Mouse (Mus musculus): ENCODE measurements at regions not wholly inside any gene's neighbourhood (a gene's known extent, or its start where the extent isn't known, plus 50 kb on each side); places are given as distances from the start of the nearest gene placed in this dataset.
A peak's percentile ranks its signal among the peaks of the same experiment; 100 is the strongest.
"Not testable (repeated sequence)": the region's sequence is repeated elsewhere in the genome, so short reads cannot be mapped to it uniquely, and the experiment has no call there.

GRCm38 (mm10) chr14:76964046-76964445 is 72.5 kb upstream of the Ccdc122 start:
- no peak for DNase-seq (ENCODE audit: low read depth, low spot score)
- no peaks in the 10 kb centered on the region for H3K27me3 ChIP-seq (ENCODE audit: control insufficient read depth, insufficient read depth, low read length, poor library complexity, severe bottlenecking)
- no peaks in the 10 kb centered on the region for H3K36me3 ChIP-seq (ENCODE audit: control insufficient read depth, insufficient read depth, low read length, poor library complexity, severe bottlenecking)

- Histone ChIP-seq H3K27me3 (ENCODE audit: control insufficient read depth, insufficient read depth, low read length, poor library complexity, severe bottlenecking) (no peaks in the 10 kb centered on the region), H3K36me3 (ENCODE audit: control insufficient read depth, insufficient read depth, low read length, poor library complexity, severe bottlenecking) (no peaks in the 10 kb centered on the region)
- no peak for DNase-seq (ENCODE audit: low read depth, low spot score)
Observed at GRCm38 (mm10) chr14:76958875-76959274, 77.7 kb upstream of the Ccdc122 start.

- no peaks in the 10 kb centered on the region for H3K27me3 ChIP-seq (ENCODE audit: control insufficient read depth, insufficient read depth, low read length, poor library complexity, severe bottlenecking)
- no peak for DNase-seq (ENCODE audit: low read depth, low spot score)
- H3K36me3 ChIP-seq (ENCODE audit: control insufficient read depth, insufficient read depth, low read length, poor library complexity, severe bottlenecking) = no peaks in the 10 kb centered on the region
Observed at GRCm38 (mm10) chr14:76957136-76957535, 79.4 kb upstream of the Ccdc122 start.

- no peaks in the 10 kb centered on the region for H3K36me3 ChIP-seq (ENCODE audit: control insufficient read depth, insufficient read depth, low read length, poor library complexity, severe bottlenecking)
- no peak for DNase-seq (ENCODE audit: low read depth, low spot score)
- no peaks in the 10 kb centered on the region for H3K27me3 ChIP-seq (ENCODE audit: control insufficient read depth, insufficient read depth, low read length, poor library complexity, severe bottlenecking)
Observed at GRCm38 (mm10) chr14:76953171-76953570, 83.4 kb upstream of the Ccdc122 start.

- Histone ChIP-seq H3K36me3 (ENCODE audit: control insufficient read depth, insufficient read depth, low read length, poor library complexity, severe bottlenecking) (no peaks in the 10 kb centered on the region), H3K27me3 (ENCODE audit: control insufficient read depth, insufficient read depth, low read length, poor library complexity, severe bottlenecking) (no peaks in the 10 kb centered on the region)
- no peak for DNase-seq (ENCODE audit: low read depth, low spot score)
Observed at GRCm38 (mm10) chr14:76951450-76951849, 85.1 kb upstream of the Ccdc122 start.

- no peak for DNase-seq (ENCODE audit: low read depth, low spot score)
Observed at GRCm38 (mm10) chr14:76949388-76949787, 87.2 kb upstream of the Ccdc122 start.

GRCm38 (mm10) chr14:76948948-76949347 is 87.6 kb upstream of the Ccdc122 start:
- Histone ChIP-seq H3K36me3 (ENCODE audit: control insufficient read depth, insufficient read depth, low read length, poor library complexity, severe bottlenecking) (no peaks in the 10 kb centered on the region), H3K27me3 (ENCODE audit: control insufficient read depth, insufficient read depth, low read length, poor library complexity, severe bottlenecking) (no peaks in the 10 kb centered on the region)
- no peak for DNase-seq (ENCODE audit: low read depth, low spot score)

More at GRCm38 (mm10) chr14:76949388-76949787, 87.2 kb upstream of the Ccdc122 start:
- H3K36me3 ChIP-seq (ENCODE audit: control insufficient read depth, insufficient read depth, low read length, poor library complexity, severe bottlenecking) = no peaks in the 10 kb centered on the region
- no peaks in the 10 kb centered on the region for H3K27me3 ChIP-seq (ENCODE audit: control insufficient read depth, insufficient read depth, low read length, poor library complexity, severe bottlenecking)

GRCm38 (mm10) chr14:76948481-76948880 is 88.1 kb upstream of the Ccdc122 start:
- H3K27me3 ChIP-seq (ENCODE audit: control insufficient read depth, insufficient read depth, low read length, poor library complexity, severe bottlenecking) = no peaks in the 10 kb centered on the region
- H3K36me3 ChIP-seq (ENCODE audit: control insufficient read depth, insufficient read depth, low read length, poor library complexity, severe bottlenecking) = no peaks in the 10 kb centered on the region

GRCm38 (mm10) chr14:76947148-76947547 is 89.4 kb upstream of the Ccdc122 start:
- Histone ChIP-seq H3K36me3 (ENCODE audit: control insufficient read depth, insufficient read depth, low read length, poor library complexity, severe bottlenecking) (no peaks in the 10 kb centered on the region), H3K27me3 (ENCODE audit: control insufficient read depth, insufficient read depth, low read length, poor library complexity, severe bottlenecking) (no peaks in the 10 kb centered on the region)
- no peak for DNase-seq (ENCODE audit: low read depth, low spot score)

More at GRCm38 (mm10) chr14:76948481-76948880, 88.1 kb upstream of the Ccdc122 start:
- no peak for DNase-seq (ENCODE audit: low read depth, low spot score)

- no peak for DNase-seq (ENCODE audit: low read depth, low spot score)
- H3K36me3 ChIP-seq (ENCODE audit: control insufficient read depth, insufficient read depth, low read length, poor library complexity, severe bottlenecking) = no peaks in the 10 kb centered on the region
- H3K27me3 ChIP-seq (ENCODE audit: control insufficient read depth, insufficient read depth, low read length, poor library complexity, severe bottlenecking) = no peaks in the 10 kb centered on the region
Observed at GRCm38 (mm10) chr14:76945626-76946025, 90.9 kb upstream of the Ccdc122 start.

GRCm38 (mm10) chr14:76941474-76942212 is 94.9 kb upstream of the Ccdc122 start:
- Histone ChIP-seq H3K27me3 (ENCODE audit: control insufficient read depth, insufficient read depth, low read length, poor library complexity, severe bottlenecking) (no peaks in the 10 kb centered on the region), H3K36me3 (ENCODE audit: control insufficient read depth, insufficient read depth, low read length, poor library complexity, severe bottlenecking) (no peaks in the 10 kb centered on the region)
- DNase-seq (ENCODE audit: low read depth, low spot score) = peak; percentile 3

- no peak for DNase-seq (ENCODE audit: low read depth, low spot score)
- no peaks in the 10 kb centered on the region for H3K27me3 ChIP-seq (ENCODE audit: control insufficient read depth, insufficient read depth, low read length, poor library complexity, severe bottlenecking)
- H3K36me3 ChIP-seq (ENCODE audit: control insufficient read depth, insufficient read depth, low read length, poor library complexity, severe bottlenecking) = no peaks in the 10 kb centered on the region
Observed at GRCm38 (mm10) chr14:76940507-76940906, 96.1 kb upstream of the Ccdc122 start.

- DNase-seq (ENCODE audit: low read depth, low spot score) = no peak
- Histone ChIP-seq H3K27me3 (ENCODE audit: control insufficient read depth, insufficient read depth, low read length, poor library complexity, severe bottlenecking) (no peaks in the 10 kb centered on the region), H3K36me3 (ENCODE audit: control insufficient read depth, insufficient read depth, low read length, poor library complexity, severe bottlenecking) (no peaks in the 10 kb centered on the region)
Observed at GRCm38 (mm10) chr14:76936671-76937070, 99.9 kb upstream of the Ccdc122 start.

GRCm38 (mm10) chr14:76936051-76936450 is 100.5 kb upstream of the Ccdc122 start:
- DNase-seq (ENCODE audit: low read depth, low spot score); H3K27me3 ChIP-seq (ENCODE audit: control insufficient read depth, insufficient read depth, low read length, poor library complexity, severe bottlenecking); H3K36me3 ChIP-seq (ENCODE audit: control insufficient read depth, insufficient read depth, low read length, poor library complexity, severe bottlenecking): not testable (repeated sequence)

GRCm38 (mm10) chr14:76935453-76935852 is 101.1 kb upstream of the Ccdc122 start:
- H3K36me3 ChIP-seq (ENCODE audit: control insufficient read depth, insufficient read depth, low read length, poor library complexity, severe bottlenecking) = no peaks in the 10 kb centered on the region

GRCm38 (mm10) chr14:76932890-76933289 is 103.7 kb upstream of the Ccdc122 start:
- H3K36me3 ChIP-seq (ENCODE audit: control insufficient read depth, insufficient read depth, low read length, poor library complexity, severe bottlenecking) = no peaks in the 10 kb centered on the region
- no peak for DNase-seq (ENCODE audit: low read depth, low spot score)
- no peaks in the 10 kb centered on the region for H3K27me3 ChIP-seq (ENCODE audit: control insufficient read depth, insufficient read depth, low read length, poor library complexity, severe bottlenecking)

More at GRCm38 (mm10) chr14:76935453-76935852, 101.1 kb upstream of the Ccdc122 start:
- H3K27me3 ChIP-seq (ENCODE audit: control insufficient read depth, insufficient read depth, low read length, poor library complexity, severe bottlenecking) = no peaks in the 10 kb centered on the region
- DNase-seq (ENCODE audit: low read depth, low spot score) = no peak
